Mouse (Mus musculus): ENCODE measurements around the gene Chpt1. TPM values are rescaled to one million over a fixed set of nuclear protein-coding genes. Genes with fewer than 3 reads are reported as not detected.
"Not testable (repeated sequence)": the region's sequence is repeated elsewhere in the genome, so short reads cannot be mapped to it uniquely, and the experiment has no call there.

Gene Chpt1
- polyA plus RNA-seq, 1 experiment = 17.9 TPM

GRCm38 (mm10) chr10:88492658-88493057, 11.2 kb downstream of the Chpt1 start:
- H3K36me3 ChIP-seq (ENCODE audit: control insufficient read depth, insufficient read depth, low read length, poor library complexity, severe bottlenecking) = no peaks in the 10 kb centered on the region
- H3K27ac ChIP-seq (ENCODE audit: insufficient read depth, low read length) = no peak overlapping the region
- TF ChIP-seq POLR2A (IDR thresholded peaks at IDR 0.05; ENCODE audit: insufficient read depth, low read length) (no peak), CTCF (IDR thresholded peaks at IDR 0.05; ENCODE audit: low read depth, low read length) (no peak), EP300 (IDR thresholded peaks at IDR 0.05; ENCODE audit: insufficient read depth, low read depth, low read length) (no peak)
- H3K4me3 ChIP-seq (ENCODE audit: low read depth, low read length) = no peak overlapping the region
- no peak overlapping the region for H3K9ac ChIP-seq (ENCODE audit: low read depth, poor library complexity, severe bottlenecking)
- H3K9me3 ChIP-seq (replicated peaks; ENCODE audit: control insufficient read depth, insufficient read depth, low read length, poor library complexity, severe bottlenecking) = no peaks in the 10 kb centered on the region
- peaks cover 13% of the 10 kb centered on the region for H3K4me1 ChIP-seq (ENCODE audit: control insufficient read depth, insufficient read depth, low read length)
- no peaks in the 10 kb centered on the region for H3K27me3 ChIP-seq (ENCODE audit: control insufficient read depth, insufficient read depth, low read length, poor library complexity, severe bottlenecking)

- TF ChIP-seq POLR2A (IDR thresholded peaks at IDR 0.05; ENCODE audit: insufficient read depth, low read length) (no peak), EP300 (IDR thresholded peaks at IDR 0.05; ENCODE audit: insufficient read depth, low read depth, low read length) (0 out of 2 replicates have a peak, but pooled peaks have one; percentile 35), CTCF (IDR thresholded peaks at IDR 0.05; ENCODE audit: low read depth, low read length) (peak; percentile 45)
- no peaks in the 10 kb centered on the region for H3K27me3 ChIP-seq (ENCODE audit: control insufficient read depth, insufficient read depth, low read length, poor library complexity, severe bottlenecking)
- no peak overlapping the region for H3K4me3 ChIP-seq (ENCODE audit: low read depth, low read length)
- no peaks in the 10 kb centered on the region for H3K36me3 ChIP-seq (ENCODE audit: control insufficient read depth, insufficient read depth, low read length, poor library complexity, severe bottlenecking)
- H3K4me1 ChIP-seq (ENCODE audit: control insufficient read depth, insufficient read depth, low read length) = peaks cover 9% of the 10 kb centered on the region
- H3K9ac ChIP-seq (ENCODE audit: low read depth, poor library complexity, severe bottlenecking) = no peak overlapping the region
- no peak overlapping the region for H3K27ac ChIP-seq (ENCODE audit: insufficient read depth, low read length)
- no peaks in the 10 kb centered on the region for H3K9me3 ChIP-seq (replicated peaks; ENCODE audit: control insufficient read depth, insufficient read depth, low read length, poor library complexity, severe bottlenecking)
These were observed 12.2 kb downstream of the Chpt1 start for GRCm38 (mm10) chr10:88491632-88492031.

- no peaks in the 10 kb centered on the region for H3K9me3 ChIP-seq (replicated peaks; ENCODE audit: control insufficient read depth, insufficient read depth, low read length, poor library complexity, severe bottlenecking)
- peaks cover 2% of the 10 kb centered on the region for H3K4me1 ChIP-seq (ENCODE audit: control insufficient read depth, insufficient read depth, low read length)
- H3K27ac ChIP-seq (ENCODE audit: insufficient read depth, low read length) = no peak overlapping the region
- no peaks in the 10 kb centered on the region for H3K36me3 ChIP-seq (ENCODE audit: control insufficient read depth, insufficient read depth, low read length, poor library complexity, severe bottlenecking)
- H3K4me3 ChIP-seq (ENCODE audit: low read depth, low read length) = no peak overlapping the region
- TF ChIP-seq POLR2A (IDR thresholded peaks at IDR 0.05; ENCODE audit: insufficient read depth, low read length) (no peak), EP300 (IDR thresholded peaks at IDR 0.05; ENCODE audit: insufficient read depth, low read depth, low read length) (no peak), CTCF (IDR thresholded peaks at IDR 0.05; ENCODE audit: low read depth, low read length) (no peak)
- no peaks in the 10 kb centered on the region for H3K27me3 ChIP-seq (ENCODE audit: control insufficient read depth, insufficient read depth, low read length, poor library complexity, severe bottlenecking)
- H3K9ac ChIP-seq (ENCODE audit: low read depth, poor library complexity, severe bottlenecking) = no peak overlapping the region
These were observed 15.2 kb downstream of the Chpt1 start for GRCm38 (mm10) chr10:88488629-88489028.

GRCm38 (mm10) chr10:88482866-88483265, 21.0 kb downstream of the Chpt1 start:
- H3K9me3 ChIP-seq (replicated peaks; ENCODE audit: control insufficient read depth, insufficient read depth, low read length, poor library complexity, severe bottlenecking); H3K4me1 ChIP-seq (ENCODE audit: control insufficient read depth, insufficient read depth, low read length); H3K36me3 ChIP-seq (ENCODE audit: control insufficient read depth, insufficient read depth, low read length, poor library complexity, severe bottlenecking); H3K27me3 ChIP-seq (ENCODE audit: control insufficient read depth, insufficient read depth, low read length, poor library complexity, severe bottlenecking); H3K9ac ChIP-seq (ENCODE audit: low read depth, poor library complexity, severe bottlenecking); H3K4me3 ChIP-seq (ENCODE audit: low read depth, low read length); H3K27ac ChIP-seq (ENCODE audit: insufficient read depth, low read length): not testable (repeated sequence)

DNA sequence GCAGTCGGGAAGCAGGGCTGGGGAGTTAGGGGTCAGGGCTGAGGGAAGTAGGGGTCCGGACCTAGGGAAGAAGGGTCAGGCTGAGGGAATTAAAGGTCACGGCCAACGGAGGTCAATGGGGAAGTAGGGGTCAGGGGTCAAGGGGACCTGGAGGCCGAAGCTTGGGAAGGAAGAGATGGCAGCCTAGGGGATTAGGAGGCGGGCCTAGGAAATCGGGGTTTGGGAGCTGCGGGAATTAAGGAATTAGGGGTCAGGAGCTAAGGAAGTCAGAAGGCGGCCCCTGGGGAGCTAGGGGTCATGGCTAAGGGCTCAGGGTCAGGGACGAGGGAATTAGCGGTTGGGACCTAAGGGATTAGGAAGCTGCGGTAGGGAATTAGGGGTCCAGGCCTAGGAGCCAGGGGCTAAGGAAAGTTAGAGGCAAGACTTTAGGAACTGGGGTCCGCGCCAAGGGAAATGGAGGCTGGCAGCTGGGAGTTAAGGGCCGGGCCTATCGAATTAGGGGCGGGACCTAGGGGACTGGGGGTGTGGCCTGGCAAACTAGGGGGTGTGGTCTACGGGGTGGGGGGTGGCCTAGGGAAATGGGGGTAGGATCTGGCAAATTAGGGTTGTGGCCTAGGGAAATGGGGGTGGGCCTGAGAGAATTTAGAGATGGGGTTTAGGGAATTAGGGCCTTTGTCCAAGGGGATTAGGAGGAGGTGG, 43.6 kb downstream of the Chpt1 start:
- Histone ChIP-seq H3K9me3 (replicated peaks; ENCODE audit: control insufficient read depth, insufficient read depth, low read length, poor library complexity, severe bottlenecking) (no peaks in the 10 kb centered on the region), H3K27ac (ENCODE audit: insufficient read depth, low read length) (no peak overlapping the region), H3K4me3 (ENCODE audit: low read depth, low read length) (peak overlapping the region; percentile 46), H3K4me1 (ENCODE audit: control insufficient read depth, insufficient read depth, low read length) (no peaks in the 10 kb centered on the region), H3K27me3 (ENCODE audit: control insufficient read depth, insufficient read depth, low read length, poor library complexity, severe bottlenecking) (no peaks in the 10 kb centered on the region), H3K36me3 (ENCODE audit: control insufficient read depth, insufficient read depth, low read length, poor library complexity, severe bottlenecking) (no peaks in the 10 kb centered on the region), H3K9ac (ENCODE audit: low read depth, poor library complexity, severe bottlenecking) (0 out of 2 replicates have a peak overlapping the region, but pooled peaks have one; percentile 2)
- TF ChIP-seq CTCF (IDR thresholded peaks at IDR 0.05; ENCODE audit: low read depth, low read length) = no peak
- no peak for TF ChIP-seq POLR2A (IDR thresholded peaks at IDR 0.05; ENCODE audit: insufficient read depth, low read length)
- no peak for TF ChIP-seq EP300 (IDR thresholded peaks at IDR 0.05; ENCODE audit: insufficient read depth, low read depth, low read length)

GRCm38 (mm10) chr10:88459502-88459992, 44.3 kb downstream of the Chpt1 start, which contains the start of gene Sycp3:
Gene Sycp3, plus strand, starts transcription at chr10:88459569.
- Histone ChIP-seq H3K27me3 (ENCODE audit: control insufficient read depth, insufficient read depth, low read length, poor library complexity, severe bottlenecking) (no peaks in the 10 kb centered on the region), H3K4me1 (ENCODE audit: control insufficient read depth, insufficient read depth, low read length) (no peaks in the 10 kb centered on the region), H3K4me3 (ENCODE audit: low read depth, low read length) (peak within 1 kb of the TSS; percentile 46), H3K27ac (ENCODE audit: insufficient read depth, low read length) (no peak within 1 kb of the TSS), H3K9me3 (replicated peaks; ENCODE audit: control insufficient read depth, insufficient read depth, low read length, poor library complexity, severe bottlenecking) (no peaks in the 10 kb centered on the region), H3K36me3 (ENCODE audit: control insufficient read depth, insufficient read depth, low read length, poor library complexity, severe bottlenecking) (no peaks in the 10 kb centered on the region), H3K9ac (ENCODE audit: low read depth, poor library complexity, severe bottlenecking) (0 out of 2 replicates have a peak within 1 kb of the TSS, but pooled peaks have one; percentile 2)
- TF ChIP-seq CTCF (IDR thresholded peaks at IDR 0.05; ENCODE audit: low read depth, low read length) = no peak
- no peak for TF ChIP-seq EP300 (IDR thresholded peaks at IDR 0.05; ENCODE audit: insufficient read depth, low read depth, low read length)
- no peak for TF ChIP-seq POLR2A (IDR thresholded peaks at IDR 0.05; ENCODE audit: insufficient read depth, low read length)

Data from ES-Bruce4 (cell line).